Mouse (Mus musculus): Measurements from ENCODE around the gene Zc3h14.

Zc3h14 gene

GRCm38 (mm10) chr12:98733776-98734175 is 13.0 kb upstream of the Zc3h14 start:
- TF ChIP-seq GATA4 (IDR thresholded peaks at IDR 0.05; ENCODE audit: insufficient replicate concordance, low read length): no peak

GRCm38 (mm10) chr12:98734246-98734879 is 12.4 kb upstream of the Zc3h14 start:
- peak; percentile 42; the same call in 1 of the 2 replicates for TF ChIP-seq GATA4 (IDR thresholded peaks at IDR 0.05; ENCODE audit: insufficient replicate concordance, low read length)

GRCm38 (mm10) chr12:98734880-98735801 is 11.6 kb upstream of the Zc3h14 start:
- TF ChIP-seq GATA4 (IDR thresholded peaks at IDR 0.05; ENCODE audit: insufficient replicate concordance, low read length): no peak

- no peak for TF ChIP-seq GATA4 (IDR thresholded peaks at IDR 0.05; ENCODE audit: insufficient replicate concordance, low read length)
These were observed 9.6 kb upstream of the Zc3h14 start, which contains the start of gene Ptpn21 for GRCm38 (mm10) chr12:98736951-98737800. Ptpn21 (minus strand) TSS chr12:98737405.

GRCm38 (mm10) chr12:98737801-98738350 is 8.9 kb upstream of the Zc3h14 start:
- no peak for TF ChIP-seq GATA4 (IDR thresholded peaks at IDR 0.05; ENCODE audit: insufficient replicate concordance, low read length)

- no peak for TF ChIP-seq GATA4 (IDR thresholded peaks at IDR 0.05; ENCODE audit: insufficient replicate concordance, low read length)
These were observed 5.7 kb upstream of the Zc3h14 start for GRCm38 (mm10) chr12:98741011-98741501.

- no peak for TF ChIP-seq GATA4 (IDR thresholded peaks at IDR 0.05; ENCODE audit: insufficient replicate concordance, low read length)
These were observed 1.1 kb upstream of the Zc3h14 start for GRCm38 (mm10) chr12:98745626-98746025.

GRCm38 (mm10) chr12:98746131-98746530 is 633 bp upstream of the Zc3h14 start:
- no peak for TF ChIP-seq GATA4 (IDR thresholded peaks at IDR 0.05; ENCODE audit: insufficient replicate concordance, low read length)

GRCm38 (mm10) chr12:98747380-98747753 is 603 bp downstream of the Zc3h14 start:
- TF ChIP-seq GATA4 (IDR thresholded peaks at IDR 0.05; ENCODE audit: insufficient replicate concordance, low read length): no peak

GRCm38 (mm10) chr12:98757636-98758035 is 10.9 kb downstream of the Zc3h14 start:
- no peak for TF ChIP-seq GATA4 (IDR thresholded peaks at IDR 0.05; ENCODE audit: insufficient replicate concordance, low read length)

GRCm38 (mm10) chr12:98759700-98760099 is 12.9 kb downstream of the Zc3h14 start:
- no peak for TF ChIP-seq GATA4 (IDR thresholded peaks at IDR 0.05; ENCODE audit: insufficient replicate concordance, low read length)

GRCm38 (mm10) chr12:98766241-98766640 is 19.5 kb downstream of the Zc3h14 start:
- no peak for TF ChIP-seq GATA4 (IDR thresholded peaks at IDR 0.05; ENCODE audit: insufficient replicate concordance, low read length)

GRCm38 (mm10) chr12:98777509-98777908 is 30.7 kb downstream of the Zc3h14 start:
- no peak for TF ChIP-seq GATA4 (IDR thresholded peaks at IDR 0.05; ENCODE audit: insufficient replicate concordance, low read length)

GRCm38 (mm10) chr12:98779148-98779547 is 32.4 kb downstream of the Zc3h14 start:
- TF ChIP-seq GATA4 (IDR thresholded peaks at IDR 0.05; ENCODE audit: insufficient replicate concordance, low read length): no peak

GRCm38 (mm10) chr12:98784251-98784650 is 37.5 kb downstream of the Zc3h14 start:
- no peak for TF ChIP-seq GATA4 (IDR thresholded peaks at IDR 0.05; ENCODE audit: insufficient replicate concordance, low read length)

Measured in liver, adult (tissue).